Comparison of ENCODE assay signal across 12 mouse cellular contexts in the genomic region with DNA sequence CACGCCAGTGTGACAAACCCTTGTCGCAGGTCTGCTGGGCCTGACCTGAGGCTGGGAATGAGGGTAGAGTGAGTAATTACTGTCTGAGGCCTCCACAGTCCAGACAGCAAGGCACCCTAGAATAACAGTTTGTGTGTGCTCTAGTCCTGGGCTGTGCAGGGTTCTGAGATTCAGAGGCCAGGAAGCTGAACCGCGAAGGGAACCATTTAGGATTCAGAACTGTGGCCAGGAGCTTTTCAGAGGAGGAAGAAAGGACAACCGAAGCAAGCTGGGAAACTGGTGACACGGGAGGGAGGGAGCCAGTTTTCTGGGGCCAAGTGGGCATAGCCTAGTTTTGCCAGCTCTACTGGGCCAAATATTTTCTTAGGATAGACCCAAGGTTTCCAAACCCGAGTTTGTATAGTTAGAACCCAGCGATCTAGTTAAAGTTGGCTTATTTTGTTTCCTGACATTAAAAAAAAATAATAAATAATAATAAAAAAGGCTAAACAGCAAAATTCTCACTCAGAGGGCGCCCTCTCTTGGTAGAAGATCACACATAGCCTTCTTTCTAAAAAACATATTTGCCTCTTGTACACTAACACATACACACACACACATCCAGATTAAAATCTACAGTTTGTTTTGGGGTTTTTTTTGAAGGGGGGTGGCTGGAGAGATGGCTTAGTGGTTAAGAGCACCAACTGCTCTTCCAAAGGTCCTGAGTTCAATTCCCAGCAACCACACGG. TPM values are rescaled to one million over a fixed set of nuclear protein-coding genes. Genes with fewer than 3 reads are reported as not detected.
DNase-seq lines count a peak whose midpoint lies in the region; ATAC-seq and TF ChIP-seq lines count a peak whose summit lies in the region.
"Had no signal": no experiment of that assay in that cellular context is flagged by ENCODE, and none has a peak within 500 bp of the region (broad histone marks: within the 10 kb centered on the region; RNA-seq: fewer than 3 reads in every experiment).

No protein-coding gene starts in this region.

- DNase-seq in gastrocnemius, adult 18-20 months (ENCODE audit: low spot score): peak; percentile 14
- DNase-seq in gastrocnemius, postnatal 25 days: no peak
- peak in 1 of 2 experiments; percentile 30 for DNase-seq in left cerebral cortex, adult 2 months (ENCODE audit: extremely low spot score in 1 of 2, low spot score in 2 of 2)
- no peak for DNase-seq in left cerebral cortex, adult 18-20 months (ENCODE audit: low spot score in 2 of 2)
- DNase-seq in MEL (ENCODE audit: low read depth, low spot score): peak; percentile 54
- DNase-seq in layer of hippocampus, adult 8-10 months (ENCODE audit: low spot score in 2 of 2): peak; percentile 37 to 47
- DNase-seq in yolk sac, embryonic 10.5 days (ENCODE audit: low spot score): no peak
- no peak for DNase-seq in midbrain, embryonic 14.5 days

- intact Hi-C loops in left cerebral cortex, adult 2 months (cut with DNase I): loop anchor here (1.0 kb wide), 1 partner anchor 130 kb away; no protein-coding TSS in a partner anchor

- peaks cover 0 to 7% of the 10 kb centered on the region in 2 experiments; a peak in 2 of 4 replicates for H3K4me1 ChIP-seq in MEL (ENCODE audit: control insufficient read depth in 1 of 2, insufficient read depth in 2 of 2, low read length in 2 of 2)
- no peaks in the 10 kb centered on the region for H3K4me1 ChIP-seq in midbrain, embryonic 14.5 days (ENCODE audit: control insufficient read depth, insufficient read depth, low read length)

- TF ChIP-seq CTCF in left cerebral cortex, adult 2 months (IDR thresholded peaks at IDR 0.05): peak; percentile 34
- peak; percentile 31 to 60 (median 35); a peak in 5 of 6 replicates for TF ChIP-seq CTCF in MEL (IDR thresholded peaks at IDR 0.05 in 2 of 3, conservative IDR thresholded peaks at IDR 0.05 in 1 of 3; ENCODE audit: control insufficient read depth in 1 of 3, insufficient read depth in 1 of 3, low read depth in 2 of 3, low read length in 3 of 3, poor library complexity in 1 of 3, severe bottlenecking in 1 of 3)

- no peak for TF ChIP-seq POLR2A in MEL (IDR thresholded peaks at IDR 0.05; ENCODE audit: control insufficient read depth in 1 of 2, insufficient read depth in 1 of 2, low read depth in 1 of 2, low read length in 2 of 2, poor library complexity in 1 of 2)

- H3K9me3 ChIP-seq in MEL (replicated peaks; ENCODE audit: insufficient read depth, low read length): no peaks in the 10 kb centered on the region
- no peaks in the 10 kb centered on the region for H3K9me3 ChIP-seq in midbrain, embryonic 14.5 days (ENCODE audit: control insufficient read depth, low read length)
- H3K9me3 ChIP-seq: embryonic facial prominence, embryonic 13.5 days; limb, embryonic 15.5 days had no signal

- peak overlapping the region; percentile 36; the same call in 1 of the 2 replicates for H3K27ac ChIP-seq in left cerebral cortex, adult 2 months
- peak overlapping the region; percentile 6; the same call in 1 of the 2 replicates for H3K27ac ChIP-seq in MEL (ENCODE audit: control insufficient read depth, low read depth, low read length)
- H3K27ac ChIP-seq in midbrain, embryonic 14.5 days (replicated peaks; ENCODE audit: low read depth, low read length): no peak overlapping the region
- H3K27ac ChIP-seq: embryonic facial prominence, embryonic 13.5 days; limb, embryonic 15.5 days had no signal

- TF ChIP-seq EP300 in MEL (IDR thresholded peaks at IDR 0.05; ENCODE audit: low read depth in 1 of 2, low read length in 2 of 2): no peak

- TF ChIP-seq RAD21 in MEL (IDR thresholded peaks at IDR 0.05; ENCODE audit: low read depth, low read length): peak; percentile 68

- 0 out of 2 replicates have a peak overlapping the region, but pooled peaks have one; percentile 17 for H3K9ac ChIP-seq in MEL (ENCODE audit: control insufficient read depth, low read depth, low read length, poor library complexity, severe bottlenecking)
- no peak overlapping the region for H3K9ac ChIP-seq in midbrain, embryonic 14.5 days (replicated peaks; ENCODE audit: low read length)
- H3K9ac ChIP-seq: embryonic facial prominence, embryonic 13.5 days; limb, embryonic 15.5 days had no signal

- H3K79me2 ChIP-seq in MEL (ENCODE audit: control insufficient read depth, insufficient read depth, low read length, poor library complexity): no peaks in the 10 kb centered on the region; the same call in 1 of the 2 replicates

- H3K4me3 ChIP-seq in left cerebral cortex, adult 2 months: no peak overlapping the region
- peak overlapping the region in 1 of 2 experiments; percentile 7; a peak in 1 of 4 replicates for H3K4me3 ChIP-seq in MEL (ENCODE audit: control insufficient read depth in 1 of 2, insufficient read depth in 1 of 2, low read depth in 2 of 2, low read length in 2 of 2)
- H3K4me3 ChIP-seq in midbrain, embryonic 14.5 days (replicated peaks; ENCODE audit: low read depth, low read length): no peak overlapping the region
- H3K4me3 ChIP-seq: embryonic facial prominence, embryonic 13.5 days had no signal

- peaks cover 0 to 7% of the 10 kb centered on the region in 2 experiments; a peak in 3 of 4 replicates for H3K27me3 ChIP-seq in MEL (ENCODE audit: control insufficient read depth in 1 of 2, insufficient read depth in 2 of 2, low read length in 2 of 2)
- no peaks in the 10 kb centered on the region for H3K27me3 ChIP-seq in midbrain, embryonic 14.5 days (ENCODE audit: control insufficient read depth, insufficient read depth, low read length)

- peaks cover 0 to 4% of the 10 kb centered on the region in 2 experiments; a peak in 2 of 4 replicates for H3K36me3 ChIP-seq in MEL (ENCODE audit: control insufficient read depth in 1 of 2, insufficient read depth in 2 of 2, low read length in 2 of 2)
- no peaks in the 10 kb centered on the region for H3K36me3 ChIP-seq in midbrain, embryonic 14.5 days (ENCODE audit: control insufficient read depth, insufficient read depth, low read length)
- H3K36me3 ChIP-seq: embryonic facial prominence, embryonic 13.5 days; limb, embryonic 15.5 days had no signal

- 87% methylated on average over 10 of the region's 10 CpGs for WGBS in midbrain, embryonic 14.5 days

- H3K4me2 ChIP-seq in midbrain, embryonic 14.5 days (ENCODE audit: low read length): no peak overlapping the region
- H3K4me2 ChIP-seq: midbrain, embryonic 11.5 days had no signal

- no peak for ATAC-seq in midbrain, embryonic 14.5 days (ENCODE audit: low FRiP score, low TSS enrichment)
- ATAC-seq: forebrain, embryonic 16.5 days had no signal

TF ChIP-seq in MEL, 35 proteins besides CTCF, POLR2A, EP300 and RAD21:
- TF ChIP-seq ELF1 (IDR thresholded peaks at IDR 0.05; ENCODE audit: low read depth, low read length) (no peak), UBTF (IDR thresholded peaks at IDR 0.05; ENCODE audit: borderline replicate concordance, insufficient read depth, low read depth, low read length) (no peak), ZMIZ1 (IDR thresholded peaks at IDR 0.05; ENCODE audit: low read depth, low read length) (no peak), SMC3 (IDR thresholded peaks at IDR 0.05; ENCODE audit: low read depth, low read length) (peak; percentile 62), USF1 (IDR thresholded peaks at IDR 0.05; ENCODE audit: low read depth, low read length) (no peak), POLR2AphosphoS5 (IDR thresholded peaks at IDR 0.05; ENCODE audit: borderline replicate concordance, low read depth, low read length) (no peak), E2F4 (IDR thresholded peaks at IDR 0.05; ENCODE audit: borderline replicate concordance, low read depth, low read length) (no peak), ZNF384 (IDR thresholded peaks at IDR 0.05; ENCODE audit: low read depth, low read length) (peak; percentile 69), RCOR1 (IDR thresholded peaks at IDR 0.05; ENCODE audit: low read depth, low read length) (no peak), SIN3A (IDR thresholded peaks at IDR 0.05; ENCODE audit: low read length) (no peak), TBP (IDR thresholded peaks at IDR 0.05; ENCODE audit: low read depth, low read length) (no peak), GATA1 (IDR thresholded peaks at IDR 0.05; ENCODE audit: low read depth, low read length) (no peak), TAL1 (IDR thresholded peaks at IDR 0.05; ENCODE audit: low read length) (no peak), NELFE (IDR thresholded peaks at IDR 0.05; ENCODE audit: low read depth, low read length) (no peak), ZC3H11A (IDR thresholded peaks at IDR 0.05; ENCODE audit: low read depth, low read length) (peak; percentile 69)

RNA-seq across cellular contexts. Expression of a gene that starts 19.0 kb away (rescaled TPM):
- total RNA-seq in gastrocnemius, adult 18-20 months (2021): 1 to 10 TPM; 1.2 to 2.6 TPM
- total RNA-seq in gastrocnemius, postnatal 25 days (2021): 1 to 10 TPM; 1.6 to 2.9 TPM
- 1 to 10 TPM; 3.8 to 5.3 TPM for total RNA-seq in left cerebral cortex, adult 2 months (2021)
- total RNA-seq in left cerebral cortex, adult 18-20 months (2021): 1 to 10 TPM; 4.1 to 4.7 TPM
- total RNA-seq in MEL (2012; rRNA removed): 2.0 and 2.9 TPM in 2 replicates
- 1 to 10 TPM in 1 of 2 experiments, not detected in 1; 4.1 TPM for polyA plus RNA-seq in MEL (2012; ENCODE audit: insufficient read depth in 1 of 2, insufficient read length in 2 of 2, low read depth in 1 of 2, low replicate concordance in 2 of 2, missing spikeins in 1 of 2)
- 1 to 10 TPM; 6.1 to 6.5 (median 6.4) TPM for total RNA-seq in layer of hippocampus, adult 8-10 months (2022)
- 29.6 and 30.3 TPM in 2 replicates for polyA plus RNA-seq in midbrain, embryonic 14.5 days (2014; fragmentation: Nextera tagmentation; extraction: Ambion mirVana)

Comparison
In these comparisons a context has a peak if more than half of its experiments do, and no peak if none do; other contexts are left out.
1. DNase-seq: peak in gastrocnemius, adult 18-20 months (single experiment), MEL (single experiment) and layer of hippocampus, adult 8-10 months (2 of 2); none in gastrocnemius, postnatal 25 days (single experiment), left cerebral cortex, adult 18-20 months (0 of 2), yolk sac, embryonic 10.5 days (single experiment) and midbrain, embryonic 14.5 days (single experiment).